Mouse (Mus musculus): Measurements from ENCODE around the gene Dmrta1. TPM values are rescaled to one million over a fixed set of nuclear protein-coding genes. Genes with fewer than 3 reads are reported as not detected.

The Dmrta1 gene
- polyA plus RNA-seq (2014; fragmentation: Nextera tagmentation; extraction: Ambion mirVana) = 0.43 and 1.5 TPM in 2 replicates

- Histone ChIP-seq H3K9me3 (ENCODE audit: control insufficient read depth, low read depth, low read length) (no peaks in the 10 kb centered on the region), H3K4me1 (ENCODE audit: control insufficient read depth, insufficient read depth, low read length) (no peaks in the 10 kb centered on the region), H3K27me3 (ENCODE audit: control insufficient read depth, insufficient read depth, low read length) (no peaks in the 10 kb centered on the region), H3K4me2 (replicated peaks; ENCODE audit: low read depth, low read length) (no peak within 1 kb of the TSS), H3K36me3 (ENCODE audit: control insufficient read depth, insufficient read depth, low read length) (no peaks in the 10 kb centered on the region), H3K4me3 (ENCODE audit: low read depth, low read length) (no peak within 1 kb of the TSS), H3K9ac (replicated peaks; ENCODE audit: low read depth, low read length) (no peak within 1 kb of the TSS), H3K27ac (ENCODE audit: low read length) (no peak within 1 kb of the TSS)
- 50% methylated on average over 5 of the region's 5 CpGs for WGBS
- no peak for ATAC-seq (ENCODE audit: insufficient number of reproducible peaks, insufficient read depth, low FRiP score, low read depth)
Measured at GRCm38 (mm10) chr4:89679195-89679594, at the start of gene Dmrta1. Dmrta1 (plus strand) TSS chr4:89679436.

- no peak for ATAC-seq (ENCODE audit: insufficient number of reproducible peaks, insufficient read depth, low FRiP score, low read depth)
- no peak overlapping the region for H3K4me2 ChIP-seq (replicated peaks; ENCODE audit: low read depth, low read length)
Measured at GRCm38 (mm10) chr4:89630374-89631079, 48.7 kb upstream of the Dmrta1 start.

GRCm38 (mm10) chr4:89631560-89631959 lies 47.7 kb upstream of the Dmrta1 start:
- 78% methylated on average over 6 of the region's 6 CpGs for WGBS
- Histone ChIP-seq H3K4me3 (ENCODE audit: low read depth, low read length) (no peak overlapping the region), H3K4me1 (ENCODE audit: control insufficient read depth, insufficient read depth, low read length) (no peaks in the 10 kb centered on the region), H3K9ac (replicated peaks; ENCODE audit: low read depth, low read length) (no peak overlapping the region), H3K9me3 (ENCODE audit: control insufficient read depth, low read depth, low read length) (no peaks in the 10 kb centered on the region), H3K27ac (ENCODE audit: low read length) (no peak overlapping the region), H3K27me3 (ENCODE audit: control insufficient read depth, insufficient read depth, low read length) (no peaks in the 10 kb centered on the region), H3K4me2 (replicated peaks; ENCODE audit: low read depth, low read length) (no peak overlapping the region), H3K36me3 (ENCODE audit: control insufficient read depth, insufficient read depth, low read length) (no peaks in the 10 kb centered on the region)
- ATAC-seq (ENCODE audit: insufficient number of reproducible peaks, insufficient read depth, low FRiP score, low read depth) = no peak

More at GRCm38 (mm10) chr4:89630374-89631079, 48.7 kb upstream of the Dmrta1 start:
- no peaks in the 10 kb centered on the region for H3K4me1 ChIP-seq (ENCODE audit: control insufficient read depth, insufficient read depth, low read length)
- no peaks in the 10 kb centered on the region for H3K27me3 ChIP-seq (ENCODE audit: control insufficient read depth, insufficient read depth, low read length)
- 56% methylated on average over 3 of the region's 3 CpGs for WGBS
- H3K36me3 ChIP-seq (ENCODE audit: control insufficient read depth, insufficient read depth, low read length) = no peaks in the 10 kb centered on the region
- no peak overlapping the region for H3K4me3 ChIP-seq (ENCODE audit: low read depth, low read length)
- H3K27ac ChIP-seq (ENCODE audit: low read length) = no peak overlapping the region
- no peaks in the 10 kb centered on the region for H3K9me3 ChIP-seq (ENCODE audit: control insufficient read depth, low read depth, low read length)
- H3K9ac ChIP-seq (replicated peaks; ENCODE audit: low read depth, low read length) = no peak overlapping the region

- Histone ChIP-seq H3K4me3 (ENCODE audit: low read depth, low read length) (no peak overlapping the region), H3K27ac (ENCODE audit: low read length) (peak overlapping the region; percentile 12), H3K4me1 (ENCODE audit: control insufficient read depth, insufficient read depth, low read length) (no peaks in the 10 kb centered on the region), H3K36me3 (ENCODE audit: control insufficient read depth, insufficient read depth, low read length) (no peaks in the 10 kb centered on the region), H3K9me3 (ENCODE audit: control insufficient read depth, low read depth, low read length) (no peaks in the 10 kb centered on the region), H3K9ac (replicated peaks; ENCODE audit: low read depth, low read length) (no peak overlapping the region), H3K4me2 (replicated peaks; ENCODE audit: low read depth, low read length) (no peak overlapping the region), H3K27me3 (ENCODE audit: control insufficient read depth, insufficient read depth, low read length) (no peaks in the 10 kb centered on the region)
- ATAC-seq (ENCODE audit: insufficient number of reproducible peaks, insufficient read depth, low FRiP score, low read depth) = peak; percentile 65; the same call in 1 of the 2 replicates
- 30% methylated on average over 6 of the region's 6 CpGs for WGBS
Measured at GRCm38 (mm10) chr4:89638651-89639050, 40.6 kb upstream of the Dmrta1 start.

- Histone ChIP-seq H3K9me3 (ENCODE audit: control insufficient read depth, low read depth, low read length) (no peaks in the 10 kb centered on the region), H3K27ac (ENCODE audit: low read length) (no peak overlapping the region), H3K9ac (replicated peaks; ENCODE audit: low read depth, low read length) (no peak overlapping the region), H3K4me3 (ENCODE audit: low read depth, low read length) (no peak overlapping the region), H3K4me1 (ENCODE audit: control insufficient read depth, insufficient read depth, low read length) (no peaks in the 10 kb centered on the region), H3K4me2 (replicated peaks; ENCODE audit: low read depth, low read length) (no peak overlapping the region), H3K27me3 (ENCODE audit: control insufficient read depth, insufficient read depth, low read length) (no peaks in the 10 kb centered on the region), H3K36me3 (ENCODE audit: control insufficient read depth, insufficient read depth, low read length) (no peaks in the 10 kb centered on the region)
- ATAC-seq (ENCODE audit: insufficient number of reproducible peaks, insufficient read depth, low FRiP score, low read depth) = no peak
- WGBS = 55% methylated on average over 9 of the region's 9 CpGs
Measured at GRCm38 (mm10) chr4:89644235-89645115, 34.8 kb upstream of the Dmrta1 start.

- H3K4me3 ChIP-seq (ENCODE audit: low read depth, low read length) = no peak overlapping the region
- H3K9ac ChIP-seq (replicated peaks; ENCODE audit: low read depth, low read length) = no peak overlapping the region
- 78% methylated on average over 20 of the region's 20 CpGs for WGBS
- no peak overlapping the region for H3K4me2 ChIP-seq (replicated peaks; ENCODE audit: low read depth, low read length)
- H3K9me3 ChIP-seq (ENCODE audit: control insufficient read depth, low read depth, low read length) = no peaks in the 10 kb centered on the region
- no peaks in the 10 kb centered on the region for H3K36me3 ChIP-seq (ENCODE audit: control insufficient read depth, insufficient read depth, low read length)
- H3K4me1 ChIP-seq (ENCODE audit: control insufficient read depth, insufficient read depth, low read length) = no peaks in the 10 kb centered on the region
- no peak overlapping the region for H3K27ac ChIP-seq (ENCODE audit: low read length)
- no peak for ATAC-seq (ENCODE audit: insufficient number of reproducible peaks, insufficient read depth, low FRiP score, low read depth)
- no peaks in the 10 kb centered on the region for H3K27me3 ChIP-seq (ENCODE audit: control insufficient read depth, insufficient read depth, low read length)
Measured at GRCm38 (mm10) chr4:89650352-89651311, 28.6 kb upstream of the Dmrta1 start.

- H3K27me3 ChIP-seq (ENCODE audit: control insufficient read depth, insufficient read depth, low read length) = no peaks in the 10 kb centered on the region
- H3K27ac ChIP-seq (ENCODE audit: low read length) = no peak overlapping the region
- no peaks in the 10 kb centered on the region for H3K36me3 ChIP-seq (ENCODE audit: control insufficient read depth, insufficient read depth, low read length)
- no peak overlapping the region for H3K4me3 ChIP-seq (ENCODE audit: low read depth, low read length)
- H3K4me1 ChIP-seq (ENCODE audit: control insufficient read depth, insufficient read depth, low read length) = no peaks in the 10 kb centered on the region
- WGBS = 63% methylated on average over 2 of the region's 2 CpGs
- H3K9me3 ChIP-seq (ENCODE audit: control insufficient read depth, low read depth, low read length) = no peaks in the 10 kb centered on the region
- ATAC-seq (ENCODE audit: insufficient number of reproducible peaks, insufficient read depth, low FRiP score, low read depth) = no peak
- H3K9ac ChIP-seq (replicated peaks; ENCODE audit: low read depth, low read length) = no peak overlapping the region
- no peak overlapping the region for H3K4me2 ChIP-seq (replicated peaks; ENCODE audit: low read depth, low read length)
Measured at GRCm38 (mm10) chr4:89651312-89651686, 27.9 kb upstream of the Dmrta1 start.

GRCm38 (mm10) chr4:89651779-89652178 lies 27.5 kb upstream of the Dmrta1 start:
- Histone ChIP-seq H3K27ac (ENCODE audit: low read length) (no peak overlapping the region), H3K4me1 (ENCODE audit: control insufficient read depth, insufficient read depth, low read length) (no peaks in the 10 kb centered on the region), H3K27me3 (ENCODE audit: control insufficient read depth, insufficient read depth, low read length) (no peaks in the 10 kb centered on the region), H3K4me2 (replicated peaks; ENCODE audit: low read depth, low read length) (no peak overlapping the region), H3K9me3 (ENCODE audit: control insufficient read depth, low read depth, low read length) (no peaks in the 10 kb centered on the region), H3K36me3 (ENCODE audit: control insufficient read depth, insufficient read depth, low read length) (no peaks in the 10 kb centered on the region), H3K9ac (replicated peaks; ENCODE audit: low read depth, low read length) (no peak overlapping the region), H3K4me3 (ENCODE audit: low read depth, low read length) (no peak overlapping the region)
- WGBS = 89% methylated on average over 1 of the region's 1 CpGs
- no peak for ATAC-seq (ENCODE audit: insufficient number of reproducible peaks, insufficient read depth, low FRiP score, low read depth)
